Mouse (Mus musculus) CH12.LX (cell line): ENCODE measurements around the gene Gm20388.

ENCODE experiments used
- CTCF ChIP-seq, 2 experiments: IDR thresholded peaks in 1 of 2; conservative IDR thresholded peaks in 1 of 2; 2 replicates each; pipeline ENCODE4 v1.5.1; 2011 to 2012; ENCODE audit warnings: low read depth in 2 of 2, low read length in 2 of 2, improper control_type of control experiment in 1 of 2, inconsistent platforms in 1 of 2, mild to moderate bottlenecking in 1 of 2, moderate library complexity in 1 of 2
- E2F4 ChIP-seq: IDR thresholded peaks from 2 replicates; pipeline ENCODE4 v1.6.1; 2011; ENCODE audit warnings: low read depth, low read length, improper control_type of control experiment; ENCODE audit not compliant: insufficient replicate concordance
- NELFE ChIP-seq: IDR thresholded peaks from 2 replicates; pipeline ENCODE4 v1.6.1; 2011; ENCODE audit warnings: low read depth, low read length, improper control_type of control experiment
- POLR2A ChIP-seq: IDR thresholded peaks from 2 replicates; pipeline ENCODE4 v1.6.1; 2011; ENCODE audit warnings: low read depth, mild to moderate bottlenecking, improper control_type of control experiment, low read length
- POLR2AphosphoS2 ChIP-seq: IDR thresholded peaks from 2 replicates; pipeline ENCODE4 v1.6.1; 2011; ENCODE audit warnings: low read depth, low read length, improper control_type of control experiment
- TBP ChIP-seq: conservative IDR thresholded peaks from 2 replicates; pipeline ENCODE4 v1.6.1; 2011; ENCODE audit warnings: low read depth, low read length, improper control_type of control experiment

- TF ChIP-seq TBP (no peak), CTCF (conservative IDR thresholded peaks at IDR 0.05 in 1 of 2, IDR thresholded peaks at IDR 0.05 in 1 of 2; ENCODE audit: low read depth in 2 of 2, low read length in 2 of 2) (no peak), POLR2A (no peak), E2F4 (no peak), NELFE (no peak), POLR2AphosphoS2 (no peak)
These were observed 1218.8 kb downstream of the Gm20388 start for GRCm38 (mm10) chr8:121129265-121129940.
